Mouse (Mus musculus): ENCODE measurements around the gene Fancg. TPM values are rescaled to one million over a fixed set of nuclear protein-coding genes. Genes with fewer than 3 reads are reported as not detected.
"Not testable (repeated sequence)": the region's sequence is repeated elsewhere in the genome, so short reads cannot be mapped to it uniquely, and the experiment has no call there.

Gene Fancg
- total RNA-seq, 4 experiments from 2014 or later, result 1.7 to 2.8 (median 2.2) TPM

DNA sequence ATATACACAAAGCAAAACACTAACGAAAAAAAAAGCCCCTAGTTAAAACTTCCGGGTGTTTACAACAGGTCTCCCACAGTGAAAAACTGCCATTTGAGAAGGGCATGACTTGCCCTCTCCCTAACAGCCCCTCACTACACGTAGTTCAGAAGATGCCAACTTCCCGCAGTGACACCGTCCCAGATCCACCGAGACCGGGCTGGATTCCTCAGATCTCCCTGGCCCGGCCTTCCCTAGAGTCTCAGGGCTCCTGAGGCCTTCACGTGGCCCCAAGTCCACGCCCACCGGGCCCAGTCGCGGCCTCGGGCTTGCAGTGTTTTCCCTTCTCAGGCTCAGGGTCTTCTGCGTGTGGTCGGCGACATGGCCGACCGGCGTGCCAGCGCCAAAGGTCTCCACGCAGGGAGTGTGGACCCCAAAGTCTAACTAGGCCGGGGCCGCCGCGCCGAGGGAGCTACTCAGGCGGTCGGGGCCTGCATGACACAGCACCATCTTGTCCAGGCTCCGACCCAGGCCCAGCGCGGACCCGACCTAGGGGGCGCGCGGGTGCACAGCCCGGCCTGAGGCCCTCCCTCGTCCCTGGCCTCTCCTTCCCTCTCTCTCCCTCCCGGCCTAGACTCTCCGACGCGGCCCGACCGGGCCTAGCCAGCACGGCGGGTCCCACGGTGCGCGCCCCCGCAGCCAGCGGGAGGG is 10.7 kb downstream of the Fancg start:
- DNase-seq (ENCODE audit: low spot score), result peak; percentile 60

GRCm38 (mm10) chr4:42998022-42998421 is 12.3 kb downstream of the Fancg start:
- no peak for DNase-seq (ENCODE audit: low spot score)

- no peak for DNase-seq (ENCODE audit: low spot score)
These were observed 22.0 kb downstream of the Fancg start for GRCm38 (mm10) chr4:42988296-42988695.

- not testable (repeated sequence) for DNase-seq (ENCODE audit: low spot score)
These were observed 29.8 kb downstream of the Fancg start for GRCm38 (mm10) chr4:42980467-42980866.

- no peak for DNase-seq (ENCODE audit: low spot score)
These were observed 32.2 kb downstream of the Fancg start for GRCm38 (mm10) chr4:42978062-42978461.

DNA sequence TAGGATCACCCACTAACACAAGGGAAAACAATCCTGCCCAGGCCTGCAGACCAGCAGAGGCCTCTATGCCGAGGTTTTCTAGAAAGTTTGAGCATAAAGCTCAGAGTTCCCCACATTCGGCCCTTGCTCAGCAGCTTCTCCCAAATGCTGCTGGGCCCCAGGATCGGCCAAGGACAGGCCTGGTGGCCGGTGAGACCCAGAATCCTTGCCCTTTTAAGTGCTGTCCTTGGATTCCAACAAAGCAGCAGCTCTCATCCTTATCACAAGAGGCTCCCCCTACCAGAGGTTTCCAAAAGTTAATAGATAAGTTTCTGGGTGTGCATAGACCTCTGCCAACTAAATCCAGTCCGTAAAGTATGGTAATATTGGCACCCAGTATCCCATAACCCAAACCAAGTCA is 36.4 kb downstream of the Fancg start:
- DNase-seq (ENCODE audit: low spot score), result no peak

GRCm38 (mm10) chr4:42972952-42973351 is 37.4 kb downstream of the Fancg start:
- no peak for DNase-seq (ENCODE audit: low spot score)

GRCm38 (mm10) chr4:42969304-42969703 is 41.0 kb downstream of the Fancg start, which contains the start of gene 1700022I11Rik:
TSS of gene 1700022I11Rik (plus strand) at chr4:42969604.
- no peak for DNase-seq (ENCODE audit: low spot score)

- DNase-seq (ENCODE audit: low spot score), result peak; percentile 38
These were observed 45.1 kb downstream of the Fancg start for GRCm38 (mm10) chr4:42965039-42965719.

GRCm38 (mm10) chr4:42963480-42963879 is 46.8 kb downstream of the Fancg start:
- no peak for DNase-seq (ENCODE audit: low spot score)

GRCm38 (mm10) chr4:42961592-42961991 is 48.7 kb downstream of the Fancg start:
- peak; percentile 53 for DNase-seq (ENCODE audit: low spot score)

DNA sequence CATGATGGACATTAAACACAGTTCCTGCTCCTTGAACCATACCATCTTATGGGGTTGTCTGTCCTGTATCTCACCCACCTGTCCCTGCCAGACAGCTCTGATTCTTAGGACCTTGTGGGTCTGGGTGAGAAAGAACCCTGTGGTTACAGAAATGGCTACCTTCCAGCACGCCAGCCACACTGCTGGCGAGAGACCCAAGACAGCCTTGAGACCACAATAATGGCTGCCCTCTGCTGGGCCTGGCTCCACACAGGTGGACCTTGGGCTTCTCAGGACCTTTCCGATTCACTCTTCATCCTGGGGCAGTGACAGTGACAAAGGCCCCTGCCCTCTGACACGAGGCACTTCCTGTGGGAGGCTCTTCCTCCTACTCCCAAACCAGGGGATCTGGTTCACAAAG is 50.9 kb downstream of the Fancg start:
- DNase-seq (ENCODE audit: low spot score), result no peak

DNA sequence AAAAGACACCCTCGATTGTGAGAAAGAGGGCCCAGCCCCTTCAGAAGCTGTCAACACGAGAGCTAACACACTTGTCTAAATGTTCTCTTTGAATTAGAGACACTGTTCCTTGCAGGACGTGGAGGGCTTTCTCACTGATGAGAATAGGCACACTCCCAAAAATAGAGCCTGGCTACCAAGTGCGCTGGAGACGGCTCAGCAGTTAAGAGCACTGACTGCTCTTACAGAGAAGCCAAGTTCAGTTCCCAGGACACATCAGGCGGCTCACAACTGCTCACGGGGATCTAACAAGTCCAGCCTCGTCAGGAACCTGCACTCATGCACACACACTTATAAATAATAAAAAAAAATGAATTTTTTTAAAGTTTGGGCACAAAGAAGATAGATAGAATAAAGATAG is 51.4 kb downstream of the Fancg start:
- DNase-seq (ENCODE audit: low spot score), result no peak

GRCm38 (mm10) chr4:42957979-42958378 is 52.3 kb downstream of the Fancg start:
- DNase-seq (ENCODE audit: low spot score), result no peak

DNA sequence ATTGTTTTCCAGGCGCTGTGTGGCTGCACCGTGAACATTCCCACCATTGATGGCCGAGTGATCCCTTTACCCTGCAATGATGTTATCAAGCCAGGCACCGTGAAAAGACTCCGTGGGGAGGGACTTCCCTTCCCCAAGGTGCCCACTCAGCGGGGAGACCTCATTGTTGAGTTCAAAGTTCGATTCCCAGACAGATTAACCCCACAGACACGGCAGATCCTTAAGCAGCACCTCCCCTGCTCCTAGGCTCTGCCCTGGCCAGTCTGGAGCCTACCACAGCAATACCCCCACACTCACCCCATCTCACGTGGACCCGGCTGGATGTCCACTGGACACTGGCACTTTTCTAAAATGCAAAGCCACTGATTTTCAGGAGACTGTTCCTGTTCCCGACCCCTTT is 53.0 kb downstream of the Fancg start:
- no peak for DNase-seq (ENCODE audit: low spot score)

GRCm38 (mm10) chr4:42956581-42956980 is 53.7 kb downstream of the Fancg start:
- DNase-seq (ENCODE audit: low spot score), result no peak

DNA sequence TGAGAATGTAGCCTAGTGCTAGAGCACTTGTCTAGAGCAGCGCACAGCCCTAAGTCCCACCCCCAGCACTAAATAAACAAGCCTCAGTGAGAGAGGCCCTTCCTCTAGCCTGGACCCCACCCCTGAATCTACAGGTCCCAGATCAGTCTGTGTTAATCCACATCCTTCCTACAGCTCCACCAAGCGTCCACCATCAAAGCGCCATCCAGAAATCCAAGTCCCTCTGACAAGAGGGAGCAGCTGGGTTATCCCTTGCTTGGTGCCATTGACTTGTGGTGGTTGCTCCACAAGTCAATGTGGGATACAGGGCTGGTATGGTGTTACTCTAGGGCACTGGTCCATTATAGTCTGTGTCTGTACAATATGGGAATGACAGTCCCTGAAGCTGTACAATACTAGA is 55.1 kb downstream of the Fancg start:
- DNase-seq (ENCODE audit: low spot score), result no peak

- peak; percentile 73 for DNase-seq (ENCODE audit: low spot score)
These were observed 56.0 kb downstream of the Fancg start for GRCm38 (mm10) chr4:42954297-42954696.

DNA sequence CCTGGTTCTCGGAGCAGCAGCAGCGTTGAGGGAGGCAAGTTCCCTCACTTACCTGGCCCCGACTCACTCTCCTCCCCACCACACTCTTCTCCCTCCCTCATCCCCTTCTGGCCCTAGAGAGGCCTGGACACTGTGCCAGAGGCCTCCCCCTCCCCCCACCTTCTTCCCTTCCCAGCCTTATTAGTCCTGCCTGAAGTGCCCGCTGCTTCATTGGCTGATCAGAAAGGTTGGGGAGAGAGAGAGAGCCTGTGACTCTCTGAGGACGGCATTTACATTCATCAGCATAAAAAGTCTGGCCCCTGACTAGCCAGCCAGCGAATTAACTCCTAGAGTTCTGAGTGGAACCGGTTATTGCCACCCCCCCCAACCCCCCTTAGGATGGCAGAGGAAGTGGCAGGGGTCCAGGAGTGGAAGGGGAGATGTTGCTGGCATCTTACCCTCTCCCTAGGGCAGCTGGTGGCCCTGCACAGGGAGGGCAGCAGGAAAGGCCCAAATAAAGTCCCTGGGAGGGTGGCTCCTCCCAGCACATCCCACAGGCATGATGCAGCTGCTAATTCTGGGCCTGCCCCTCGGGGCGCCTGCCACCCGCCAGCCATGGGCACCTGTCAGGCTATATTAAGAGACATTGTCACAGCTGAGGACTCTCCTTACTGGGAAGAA is 56.7 kb downstream of the Fancg start:
- peak; percentile 69 for DNase-seq (ENCODE audit: low spot score)

DNA sequence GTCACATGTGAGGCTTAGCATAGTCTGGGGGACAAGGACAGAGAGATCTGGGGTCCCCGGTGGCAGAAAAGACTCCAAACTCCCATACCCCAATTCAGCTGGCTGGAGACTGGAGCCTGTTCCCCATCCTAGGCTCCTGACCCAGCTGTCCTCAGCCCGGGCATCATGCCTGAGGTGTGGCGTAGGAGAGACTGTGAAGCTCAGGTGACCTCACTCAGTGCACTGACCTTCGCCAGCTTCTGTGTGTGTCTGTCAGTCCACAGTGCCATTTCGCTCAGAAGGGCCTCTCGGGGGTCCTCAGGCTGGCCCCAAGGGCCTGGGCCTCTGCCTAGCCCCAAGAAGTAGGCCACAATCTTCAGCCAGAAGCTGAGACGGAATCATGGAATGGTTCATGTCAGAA is 57.7 kb downstream of the Fancg start:
- peak; percentile 61 for DNase-seq (ENCODE audit: low spot score)
